Mouse (Mus musculus) megakaryocyte progenitor cell, adult 5-6 weeks (primary cell): ENCODE measurements around the gene Csrp1. TPM values are rescaled to one million over a fixed set of nuclear protein-coding genes. Genes with fewer than 3 reads are reported as not detected.

ENCODE experiments used
- ATAC-seq: replicated peaks from 2 replicates; pipeline ENCODE4 v1.8.0; 2016; ENCODE audit warnings: mild to moderate bottlenecking, moderate TSS enrichment, inconsistent platforms; ENCODE audit not compliant: poor library complexity
- total RNA-seq, 2 experiments: library from RNA; stranded (forward) in 1 of 2; stranded (reverse) in 1 of 2; fragments of 157-497, 149-512 nt in 1 of 2; fragments of 200-1000 nt in 1 of 2; gene quantifications; 2 replicates each; pipeline versions ENCODE4 v1.2.3 to v1.2.4; 2015 to 2017

The Csrp1 gene
- total RNA-seq, 2 experiments from 2014 or later, result 103 to 113 TPM

- ATAC-seq, result no peak
These were observed 47.5 kb downstream of the Csrp1 start for GRCm38 (mm10) chr1:135767324-135767890.

DNA sequence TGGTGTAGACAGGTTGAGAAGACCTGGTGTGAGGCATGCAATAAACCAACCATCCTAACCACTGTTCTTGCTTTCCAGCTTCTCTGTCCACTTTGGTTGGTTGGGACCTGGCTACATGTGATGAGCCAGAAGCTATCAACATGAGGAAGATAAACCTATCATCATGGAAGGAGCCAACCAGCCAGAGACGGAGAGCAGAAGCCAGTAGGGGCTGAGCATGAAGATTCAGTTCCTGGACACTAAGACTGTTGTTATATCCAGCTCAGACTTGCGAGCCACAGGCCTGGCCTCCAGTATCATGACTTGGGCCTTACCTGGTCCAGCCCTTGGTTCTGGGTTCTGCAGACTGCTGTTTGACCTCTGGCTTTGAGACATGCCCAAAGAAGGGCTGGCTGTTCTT is 48.5 kb downstream of the Csrp1 start:
- ATAC-seq, result no peak

DNA sequence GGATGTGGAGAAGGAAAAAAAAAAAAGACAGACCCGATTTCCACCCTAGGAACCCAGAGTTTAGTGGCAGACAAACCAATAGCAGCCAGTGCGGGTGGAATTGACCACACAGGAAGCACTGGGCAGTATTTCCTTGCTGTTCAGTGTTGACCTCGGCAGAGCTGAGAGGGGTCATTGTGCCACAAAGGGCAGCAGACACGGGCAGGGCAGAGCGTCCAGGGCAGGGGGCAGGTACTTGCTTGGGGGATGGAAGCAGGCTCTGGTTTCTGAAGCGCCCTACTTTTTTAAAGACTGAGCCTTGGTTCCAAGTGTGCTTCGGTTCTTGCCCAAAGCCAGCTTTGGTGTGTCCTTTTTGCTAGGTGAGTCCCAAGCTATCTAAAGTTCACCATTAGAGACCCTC is 50.4 kb downstream of the Csrp1 start:
- ATAC-seq, result no peak

- ATAC-seq, result no peak
These were observed 51.2 kb downstream of the Csrp1 start for GRCm38 (mm10) chr1:135770896-135771572.

GRCm38 (mm10) chr1:135771573-135771970 is 51.7 kb downstream of the Csrp1 start:
- no peak for ATAC-seq

GRCm38 (mm10) chr1:135776596-135776995 is 56.7 kb downstream of the Csrp1 start:
- ATAC-seq, result no peak

GRCm38 (mm10) chr1:135777046-135777445 is 57.2 kb downstream of the Csrp1 start:
- no peak for ATAC-seq

DNA sequence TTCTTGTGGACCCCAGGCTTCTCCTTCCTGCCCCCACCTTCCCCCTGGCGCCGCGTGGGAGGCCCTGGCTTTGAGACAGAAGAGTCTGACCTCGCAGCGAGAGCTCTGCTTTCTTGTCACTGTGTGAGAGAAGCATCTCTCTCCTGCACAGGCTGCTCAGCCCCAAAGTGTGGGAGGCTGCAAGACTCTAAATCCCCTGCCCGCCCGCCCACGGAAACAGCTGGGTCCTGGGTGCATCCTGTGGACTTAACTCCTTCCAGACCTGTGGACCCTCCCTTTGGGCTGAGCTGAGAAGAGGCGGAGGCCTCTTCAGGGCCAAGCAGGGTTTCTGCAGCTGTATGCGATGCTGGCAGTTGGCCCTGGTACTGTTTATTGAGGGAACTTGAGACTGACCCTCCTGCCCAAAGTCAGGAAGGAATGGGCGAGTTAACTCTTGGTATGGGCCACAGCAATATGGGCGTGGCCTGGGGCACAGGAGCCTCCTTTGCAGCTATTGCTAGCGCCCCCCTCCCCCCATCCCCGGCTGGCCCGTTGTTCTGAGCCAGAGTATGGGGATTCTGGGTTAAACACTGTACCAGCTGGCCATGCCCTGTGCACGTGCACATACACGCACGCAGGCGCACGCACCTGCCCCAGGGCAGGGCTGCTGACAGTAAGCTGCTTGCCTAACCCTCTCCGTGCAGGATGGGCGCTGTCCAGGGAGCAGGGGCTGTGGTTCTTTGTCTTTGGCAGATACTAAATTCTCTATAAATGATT is 59.1 kb downstream of the Csrp1 start, which contains the start of gene Tnni1:
Gene Tnni1, plus strand, starts transcription at position 655 of the 756 bp plus-strand sequence.
- peak; percentile 45 for ATAC-seq

GRCm38 (mm10) chr1:135780649-135781048 is 60.8 kb downstream of the Csrp1 start:
- no peak for ATAC-seq

DNA sequence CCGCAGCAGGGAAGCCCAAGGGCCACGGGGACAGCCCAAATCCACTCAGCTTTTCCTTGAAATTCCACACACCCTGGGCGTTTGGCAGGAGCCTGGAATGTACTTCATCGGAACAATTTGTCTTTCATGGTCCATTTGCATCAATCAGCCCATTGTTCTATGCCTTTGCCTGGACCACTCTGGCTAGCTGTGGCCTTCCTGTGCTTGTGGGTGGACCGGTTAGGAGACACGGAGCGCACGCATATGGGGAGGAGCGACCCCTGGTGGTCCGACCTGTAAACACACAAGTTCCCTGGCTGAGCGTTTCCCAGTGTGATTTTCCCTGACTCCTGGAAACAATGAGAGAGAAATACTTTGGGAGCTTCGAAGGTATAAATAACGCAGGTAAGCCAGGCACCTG is 61.4 kb downstream of the Csrp1 start:
- ATAC-seq, result peak; percentile 82

DNA sequence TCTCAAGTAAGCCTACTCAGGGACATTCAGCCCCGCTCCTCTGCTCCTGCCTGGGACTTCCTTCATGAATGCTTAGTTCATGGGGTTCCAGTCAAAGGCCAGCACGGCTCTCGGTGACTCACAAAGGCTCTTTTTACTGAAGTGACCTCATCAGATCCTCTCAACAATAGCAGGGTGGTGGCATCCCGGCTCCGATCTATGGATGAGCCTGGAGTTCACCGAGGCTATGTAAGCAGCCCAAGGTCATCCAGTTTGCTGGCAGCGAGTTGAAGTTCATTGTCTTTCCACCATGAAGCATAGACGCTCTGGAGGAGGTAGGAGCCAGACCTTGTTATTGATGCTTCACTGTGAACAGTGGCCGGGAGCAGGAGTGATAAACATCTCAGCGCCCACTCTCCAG is 63.0 kb downstream of the Csrp1 start:
- no peak for ATAC-seq

GRCm38 (mm10) chr1:135787799-135788198 is 67.9 kb downstream of the Csrp1 start:
- peak; percentile 80 for ATAC-seq

DNA sequence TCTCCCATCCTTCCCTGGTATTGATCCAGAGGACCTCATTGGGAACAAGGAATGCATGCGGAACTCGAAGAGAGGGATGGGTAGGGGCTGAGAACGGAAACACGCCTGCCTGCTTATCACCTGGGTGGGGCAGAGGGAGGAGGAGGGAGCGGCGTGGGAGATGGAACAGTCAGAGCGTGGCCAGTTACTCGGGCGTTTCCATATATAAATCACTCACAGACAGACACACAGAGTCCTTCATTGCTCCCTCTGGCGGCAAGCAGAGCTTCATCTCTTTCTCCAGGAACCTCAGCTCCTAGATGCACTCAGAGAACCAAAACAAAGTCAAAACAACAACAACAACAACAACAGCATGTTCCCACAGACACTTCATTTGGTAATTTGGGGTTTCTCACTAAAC is 68.8 kb downstream of the Csrp1 start:
- ATAC-seq, result peak; percentile 53

DNA sequence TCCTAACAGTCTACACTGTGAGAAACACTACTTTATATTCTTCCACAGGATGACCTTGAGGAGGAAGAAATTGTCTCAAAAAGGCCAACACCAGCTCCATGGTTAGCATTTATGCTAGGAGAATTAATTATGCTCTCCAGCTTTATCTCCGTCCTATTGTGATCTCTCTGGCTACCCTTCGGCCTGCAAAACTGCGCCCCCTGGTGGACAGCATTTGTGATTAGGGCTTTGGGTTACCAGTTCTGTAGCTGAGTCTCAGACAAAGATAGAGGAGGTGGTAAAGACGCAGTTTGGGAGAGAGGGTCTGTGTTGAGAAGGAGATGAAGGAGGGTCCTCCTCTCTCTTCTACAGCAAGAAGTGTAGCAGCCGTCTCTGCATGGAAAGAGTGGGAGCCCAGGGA is 70.0 kb downstream of the Csrp1 start:
- peak; percentile 70 for ATAC-seq

GRCm38 (mm10) chr1:135792143-135792939 is 72.5 kb downstream of the Csrp1 start:
- ATAC-seq, result no peak

DNA sequence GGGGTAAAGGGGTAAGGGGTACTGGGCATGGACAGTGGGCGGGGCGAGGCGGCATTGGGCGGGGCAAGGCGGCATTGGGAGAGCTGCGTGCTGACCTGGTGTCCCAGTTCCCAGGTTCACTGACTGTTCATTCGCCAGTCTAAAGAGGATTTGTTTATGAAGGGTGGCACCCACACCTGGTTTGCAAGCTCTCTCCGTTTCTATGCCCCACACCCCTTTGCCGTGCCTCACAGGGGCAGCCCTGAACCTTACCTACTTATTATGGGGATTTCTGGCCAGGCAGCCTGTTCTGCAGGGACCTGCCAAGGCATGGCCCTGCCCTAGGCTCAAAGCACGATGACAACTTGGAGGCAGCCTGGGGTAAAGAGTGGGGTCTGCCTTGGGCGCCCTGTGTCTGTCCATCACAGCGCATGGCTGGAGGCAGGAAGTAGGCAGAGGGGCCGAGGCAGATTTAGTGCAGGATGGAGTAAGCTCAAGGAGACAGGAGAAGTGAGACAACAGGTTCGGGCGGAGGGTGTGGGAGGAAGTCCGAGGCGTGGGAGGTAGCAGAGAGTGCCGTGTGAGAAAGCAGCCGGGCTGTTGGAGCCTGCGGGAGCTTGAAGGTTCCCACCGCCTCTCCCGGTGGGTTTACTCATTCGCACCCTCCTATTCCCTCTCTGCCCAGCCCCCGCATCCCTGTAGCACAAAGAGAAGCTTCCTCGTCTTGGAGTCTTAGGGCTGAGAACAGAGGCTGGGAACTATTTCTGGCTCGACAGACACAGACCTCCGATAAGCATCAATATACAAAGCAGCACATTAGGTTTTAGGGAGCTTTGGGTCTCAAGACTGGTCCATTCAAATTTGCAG is 73.7 kb downstream of the Csrp1 start:
- peak; percentile 52 for ATAC-seq

DNA sequence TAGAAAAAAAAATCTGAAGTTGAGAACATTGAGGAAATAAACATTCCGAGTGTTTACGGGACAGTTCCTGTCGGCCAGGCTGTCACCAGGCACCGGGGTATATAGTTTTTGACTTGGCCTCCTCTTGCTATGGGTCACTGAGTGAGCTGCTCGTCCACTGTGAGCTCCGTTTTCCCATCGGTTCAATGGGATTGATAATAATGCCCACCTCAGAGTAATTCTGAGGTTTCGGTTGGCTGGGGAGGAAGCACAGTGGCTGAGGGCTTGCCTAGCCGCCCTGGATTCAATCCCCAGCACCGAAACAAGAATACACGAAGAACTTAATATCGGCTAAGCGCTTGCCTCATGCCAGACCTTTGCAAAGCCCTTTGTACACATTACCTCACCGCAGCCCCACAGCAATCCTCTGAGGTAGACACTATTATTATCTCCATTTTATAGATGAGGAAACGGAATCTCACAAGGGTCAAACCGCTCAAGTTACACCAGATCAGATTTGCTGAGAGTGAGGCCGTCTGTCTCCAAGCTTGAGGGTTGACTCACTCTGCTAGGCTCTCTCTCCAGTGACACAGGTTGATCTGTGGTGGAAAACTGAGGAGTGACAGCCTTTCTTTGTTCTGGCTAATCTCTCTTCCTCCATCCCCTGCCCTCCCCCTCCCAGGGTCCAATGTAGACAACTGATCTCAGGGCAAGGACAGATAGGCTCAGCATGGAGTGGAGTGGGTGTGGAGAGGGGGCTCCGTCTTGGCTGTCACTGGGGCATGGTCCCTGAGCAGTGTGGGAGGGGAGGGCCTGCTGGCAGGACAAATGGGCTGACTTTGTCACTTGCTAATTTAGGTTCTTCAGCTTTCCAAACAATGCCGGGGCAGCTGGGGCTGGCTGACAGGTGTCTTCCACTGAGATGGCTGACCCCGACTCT is 74.6 kb downstream of the Csrp1 start:
- ATAC-seq, result peak; percentile 27

- ATAC-seq, result no peak
These were observed 78.6 kb downstream of the Csrp1 start for GRCm38 (mm10) chr1:135798492-135798891.

GRCm38 (mm10) chr1:135799109-135799627 is 79.3 kb downstream of the Csrp1 start:
- no peak for ATAC-seq
